Mouse (Mus musculus) kidney, embryonic 14.5 days (tissue): ENCODE measurements at regions not wholly inside any gene's neighbourhood (a gene's known extent, or its start where the extent isn't known, plus 50 kb on each side); places are given as distances from the start of the nearest gene placed in this dataset.
"Not testable (repeated sequence)": the region's sequence is repeated elsewhere in the genome, so short reads cannot be mapped to it uniquely, and the experiment has no call there.

Experiments
- ATAC-seq: fragments of 200-750 bp; cut with Nextera tagmentation; 2 replicates; pipeline ENCODE4 v1.8.0; 2017; ENCODE audit warnings: moderate number of reproducible peaks, mild to moderate bottlenecking, moderate TSS enrichment, moderate library complexity; ENCODE audit not compliant: low FRiP score, low TSS enrichment
- H3K27ac ChIP-seq: fragments of 300-500 bp; sonication (generic); 2 replicates; pipeline ENCODE4 v1.5.1; 2014; ENCODE audit warnings: low read depth, mild to moderate bottlenecking, low read length, moderate library complexity, mixed read lengths
- H3K27me3 ChIP-seq: fragments of 300-500 bp; sonication (generic); 2 replicates; pipeline ENCODE4 v1.6.1; 2014; ENCODE audit warnings: mild to moderate bottlenecking, low read length; ENCODE audit not compliant: control insufficient read depth, insufficient read depth
- H3K36me3 ChIP-seq: fragments of 300-500 bp; sonication (generic); 2 replicates; pipeline ENCODE4 v1.6.1; 2014; ENCODE audit warnings: low read length, mixed read lengths; ENCODE audit not compliant: control insufficient read depth, insufficient read depth
- H3K4me1 ChIP-seq: fragments of 300-500 bp; sonication (generic); 2 replicates; pipeline ENCODE4 v1.6.1; 2014; ENCODE audit warnings: low read length, mixed read lengths; ENCODE audit not compliant: control insufficient read depth, insufficient read depth
- H3K4me2 ChIP-seq: fragments of 300-500 bp; sonication (generic); replicated peaks from 2 replicates; pipeline ENCODE4 v1.6.1; 2014; ENCODE audit warnings: low read depth, mild to moderate bottlenecking, low read length
- H3K4me3 ChIP-seq: fragments of 300-500 bp; sonication (generic); 2 replicates; pipeline ENCODE4 v1.5.1; 2014; ENCODE audit warnings: mild to moderate bottlenecking, low read length
- H3K9ac ChIP-seq: fragments of 300-500 bp; sonication (generic); 2 replicates; pipeline ENCODE4 v1.6.1; 2014; ENCODE audit warnings: low read depth, mild to moderate bottlenecking, low read length, moderate library complexity
- H3K9me3 ChIP-seq: fragments of 300-500 bp; sonication (generic); 2 replicates; pipeline ENCODE4 v1.6.1; 2016; ENCODE audit warnings: low read length; ENCODE audit not compliant: control insufficient read depth
- WGBS: fragments of 180-500 bp; shearing (Covaris S2); extraction: QIAGEN DNeasy Blood & Tissue Kit; methylation state at CpG from one replicate; pipeline ENCODE4 v1.1.7; 2014; 5-methylcytosine and 5-hydroxymethylcytosine counted together

DNA sequence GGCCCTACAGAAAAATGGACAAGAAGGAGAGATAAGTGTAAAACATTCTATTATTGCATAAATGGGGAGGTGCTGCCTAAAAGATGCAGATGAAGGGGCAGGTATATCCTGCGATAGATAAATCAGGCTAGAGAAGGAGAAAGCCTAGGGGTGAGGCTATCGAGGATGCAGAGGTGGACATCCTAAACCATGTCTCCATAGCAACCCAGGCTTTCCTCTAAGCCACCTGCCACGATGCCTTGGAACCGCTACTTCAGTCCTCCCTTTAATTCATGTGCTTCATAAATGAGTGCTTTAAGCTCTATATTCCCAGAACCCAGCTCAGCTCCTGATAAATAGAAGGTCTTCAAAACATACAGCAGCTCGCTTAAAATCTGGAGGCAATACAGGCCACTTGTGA is 179.3 kb upstream of the Serp2 start:
- WGBS, result 86% methylated on average over 5 of the region's 5 CpGs
- Histone ChIP-seq H3K4me1 (no peaks in the 10 kb centered on the region), H3K4me2 (no peak overlapping the region), H3K9ac (no peak overlapping the region), H3K27me3 (no peaks in the 10 kb centered on the region), H3K27ac (no peak overlapping the region), H3K9me3 (no peaks in the 10 kb centered on the region), H3K4me3 (no peak overlapping the region), H3K36me3 (no peaks in the 10 kb centered on the region)
- no peak for ATAC-seq

DNA sequence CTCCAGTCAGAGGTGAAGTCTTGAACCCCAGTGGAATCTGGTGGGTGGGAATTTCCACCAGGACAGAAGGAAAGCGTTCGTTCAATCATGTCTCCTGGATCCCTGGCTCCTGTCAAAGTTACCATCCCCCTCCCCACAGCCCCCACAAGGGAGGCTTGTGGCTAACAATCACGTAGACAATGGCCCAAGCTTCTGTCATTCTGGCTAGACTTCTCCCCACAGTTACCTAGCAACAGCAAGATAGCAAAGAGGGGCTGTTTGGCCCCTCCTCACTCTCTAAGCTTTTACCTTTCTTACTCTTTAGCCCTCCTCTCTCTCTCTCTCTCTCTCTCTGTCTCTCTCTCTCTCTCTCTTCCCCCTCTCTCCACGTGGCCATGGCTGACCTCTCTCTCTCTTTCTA is 178.4 kb upstream of the Serp2 start:
- H3K4me2 ChIP-seq, result no peak overlapping the region
- H3K4me3 ChIP-seq, result no peak overlapping the region
- H3K27ac ChIP-seq, result no peak overlapping the region
- H3K27me3 ChIP-seq, result no peaks in the 10 kb centered on the region
- no peaks in the 10 kb centered on the region for H3K9me3 ChIP-seq
- 60% methylated on average over 4 of the region's 4 CpGs for WGBS
- no peaks in the 10 kb centered on the region for H3K36me3 ChIP-seq
- no peak overlapping the region for H3K9ac ChIP-seq
- H3K4me1 ChIP-seq, result no peaks in the 10 kb centered on the region
- no peak for ATAC-seq

DNA sequence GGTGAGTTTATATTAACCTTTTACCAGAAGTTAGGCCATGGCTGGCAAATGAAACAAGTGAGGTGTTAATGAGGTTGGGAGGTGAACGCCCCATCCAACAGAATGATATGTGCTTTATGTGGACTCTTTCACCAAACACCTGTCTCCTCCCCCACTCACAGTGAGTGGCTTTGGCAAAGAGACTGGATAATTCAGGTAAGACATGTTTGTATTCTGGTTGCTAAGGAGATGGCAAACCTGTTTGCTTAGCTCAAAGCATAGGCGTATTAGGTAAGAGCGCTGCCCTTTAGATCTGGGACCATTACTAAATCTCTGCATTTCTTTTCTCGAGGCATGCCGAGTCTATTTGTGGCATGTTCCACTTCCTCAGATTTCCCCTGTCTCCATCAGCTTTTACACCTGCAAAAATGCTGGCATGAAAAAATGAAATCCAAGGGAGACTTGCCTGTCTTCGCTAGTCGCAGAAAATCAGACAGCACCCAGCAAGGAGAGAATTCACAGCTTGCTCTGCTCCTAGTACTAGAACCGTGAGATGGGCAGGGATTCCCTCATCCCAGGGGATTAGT is 176.7 kb upstream of the Serp2 start:
- no peak overlapping the region for H3K9ac ChIP-seq
- H3K4me1 ChIP-seq, result no peaks in the 10 kb centered on the region
- H3K27ac ChIP-seq, result no peak overlapping the region
- H3K4me3 ChIP-seq, result no peak overlapping the region
- ATAC-seq, result no peak
- WGBS, result 84% methylated on average over 8 of the region's 8 CpGs
- no peak overlapping the region for H3K4me2 ChIP-seq
- no peaks in the 10 kb centered on the region for H3K27me3 ChIP-seq
- H3K36me3 ChIP-seq, result no peaks in the 10 kb centered on the region
- no peaks in the 10 kb centered on the region for H3K9me3 ChIP-seq

DNA sequence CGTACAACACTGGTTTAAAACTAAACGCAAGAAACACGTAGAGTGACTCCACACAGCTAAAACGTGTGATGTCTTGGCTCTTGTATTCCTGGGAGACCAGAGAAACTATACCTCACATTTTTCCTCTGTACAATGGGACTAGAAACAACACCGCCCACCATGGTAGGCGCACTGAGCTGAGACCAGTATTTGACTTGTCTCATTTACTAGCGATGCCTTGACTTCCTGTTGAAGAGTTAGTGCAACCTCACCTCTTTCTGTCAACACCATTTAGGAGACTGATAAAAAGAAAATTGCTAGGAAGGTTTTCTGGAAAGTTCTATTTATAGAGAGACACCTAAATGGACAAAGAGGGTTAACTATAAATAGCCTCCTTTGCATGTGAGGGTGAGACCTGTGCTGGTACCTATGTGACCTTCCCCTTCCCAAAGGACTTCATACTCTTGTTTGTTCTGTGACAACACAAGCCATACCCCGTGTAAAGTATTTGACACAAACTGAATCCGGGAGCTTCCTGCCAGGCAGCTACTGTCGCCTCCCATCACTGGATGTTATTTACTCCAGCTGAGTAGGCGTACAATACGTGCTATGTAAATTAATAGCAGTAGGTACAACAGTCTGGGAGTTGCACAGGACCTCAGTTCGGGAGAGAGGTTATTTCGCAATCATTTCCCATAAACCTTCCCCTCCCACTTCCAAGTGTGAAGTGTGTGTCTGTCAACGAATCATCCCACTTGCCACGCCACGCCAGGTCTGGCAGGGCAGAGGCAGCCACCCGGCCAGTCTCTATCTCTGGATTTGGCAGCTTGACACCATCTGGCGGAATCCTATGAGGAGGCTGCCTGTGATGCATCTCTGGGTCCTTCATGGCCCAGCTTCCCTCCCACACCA is 174.7 kb upstream of the Serp2 start:
- H3K36me3 ChIP-seq, result no peaks in the 10 kb centered on the region
- 74% methylated on average over 19 of the region's 19 CpGs for WGBS
- no peaks in the 10 kb centered on the region for H3K9me3 ChIP-seq
- H3K4me1 ChIP-seq, result no peaks in the 10 kb centered on the region
- ATAC-seq, result no peak
- no peaks in the 10 kb centered on the region for H3K27me3 ChIP-seq
- no peak overlapping the region for H3K27ac ChIP-seq
- H3K9ac ChIP-seq, result no peak overlapping the region
- H3K4me2 ChIP-seq, result no peak overlapping the region
- no peak overlapping the region for H3K4me3 ChIP-seq

DNA sequence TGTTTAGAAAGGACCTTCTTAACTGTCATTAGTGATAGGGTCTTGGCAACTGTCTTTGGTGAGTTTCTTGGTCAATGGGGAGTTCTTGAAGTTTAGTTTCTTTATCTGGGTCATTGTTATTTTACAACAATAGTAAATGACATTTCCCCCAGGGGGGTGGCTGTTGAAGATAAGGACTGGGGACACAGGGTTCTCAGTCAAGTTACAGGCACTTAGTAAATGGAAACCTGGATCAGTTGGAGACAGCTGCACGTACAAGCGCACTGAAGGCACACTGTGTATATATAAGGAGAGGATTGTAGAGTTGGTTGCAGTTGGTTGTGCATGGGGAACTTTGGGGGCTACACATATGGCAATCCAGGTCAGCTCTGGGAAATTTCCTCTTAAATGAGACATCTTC is 169.2 kb upstream of the Serp2 start:
- WGBS, result 93% methylated on average over 2 of the region's 2 CpGs
- Histone ChIP-seq H3K4me1 (0 out of 2 replicates have a peak, but pooled peaks cover 2% of the 10 kb centered on the region), H3K4me2 (no peak overlapping the region), H3K9me3 (no peaks in the 10 kb centered on the region), H3K27me3 (no peaks in the 10 kb centered on the region), H3K36me3 (no peaks in the 10 kb centered on the region), H3K9ac (no peak overlapping the region), H3K27ac (no peak overlapping the region), H3K4me3 (no peak overlapping the region)
- ATAC-seq, result no peak

DNA sequence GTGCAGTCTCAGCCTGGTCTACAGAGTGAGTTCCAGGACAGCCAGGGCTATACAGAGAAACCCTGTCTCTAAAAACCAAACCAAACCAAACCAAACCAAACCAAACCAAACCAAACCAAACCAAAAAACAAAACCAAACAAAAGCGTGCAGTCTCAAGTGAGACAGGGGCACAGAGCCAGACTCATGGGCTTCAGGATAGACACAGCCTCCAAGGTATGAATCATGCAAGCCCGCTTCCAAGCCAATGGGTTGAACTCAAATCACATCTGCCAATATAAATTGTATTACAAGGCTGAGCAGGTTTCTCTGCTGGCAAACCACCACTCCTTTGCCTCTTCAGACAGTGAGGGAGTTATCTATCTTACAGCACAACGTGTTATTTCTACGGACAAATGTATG is 168.5 kb upstream of the Serp2 start:
- H3K9me3 ChIP-seq, H3K36me3 ChIP-seq, H3K27ac ChIP-seq, ATAC-seq, H3K4me2 ChIP-seq, H3K4me3 ChIP-seq, H3K9ac ChIP-seq, H3K27me3 ChIP-seq, H3K4me1 ChIP-seq: not testable (repeated sequence)
- 93% methylated on average over 4 of the region's 4 CpGs for WGBS

DNA sequence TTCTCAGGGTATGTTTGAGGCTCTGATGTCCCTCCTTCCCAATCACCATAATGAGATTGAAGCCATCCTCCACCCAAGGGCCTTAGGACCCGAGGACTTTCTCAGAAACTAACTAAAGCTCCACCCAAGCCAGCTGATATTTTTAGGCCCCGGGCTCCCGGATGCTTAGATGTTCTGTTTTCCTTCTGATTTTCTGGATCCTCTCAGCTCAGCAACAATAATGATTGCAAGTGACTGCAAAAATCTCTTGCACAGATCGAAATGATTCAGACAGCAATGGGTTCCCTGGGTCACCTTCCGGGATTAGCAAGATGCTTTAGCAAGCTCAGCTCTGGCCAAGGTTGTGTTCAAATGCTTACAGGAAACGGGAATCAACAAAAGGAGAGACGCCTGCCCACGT is 168.1 kb upstream of the Serp2 start:
- H3K36me3 ChIP-seq, result no peaks in the 10 kb centered on the region
- H3K4me3 ChIP-seq, result no peak overlapping the region
- H3K9me3 ChIP-seq, result no peaks in the 10 kb centered on the region
- no peak for ATAC-seq
- WGBS, result 83% methylated on average over 8 of the region's 8 CpGs
- no peak overlapping the region for H3K9ac ChIP-seq
- H3K4me1 ChIP-seq, result 0 out of 2 replicates have a peak, but pooled peaks cover 2% of the 10 kb centered on the region
- no peak overlapping the region for H3K4me2 ChIP-seq
- H3K27ac ChIP-seq, result no peak overlapping the region
- H3K27me3 ChIP-seq, result no peaks in the 10 kb centered on the region

DNA sequence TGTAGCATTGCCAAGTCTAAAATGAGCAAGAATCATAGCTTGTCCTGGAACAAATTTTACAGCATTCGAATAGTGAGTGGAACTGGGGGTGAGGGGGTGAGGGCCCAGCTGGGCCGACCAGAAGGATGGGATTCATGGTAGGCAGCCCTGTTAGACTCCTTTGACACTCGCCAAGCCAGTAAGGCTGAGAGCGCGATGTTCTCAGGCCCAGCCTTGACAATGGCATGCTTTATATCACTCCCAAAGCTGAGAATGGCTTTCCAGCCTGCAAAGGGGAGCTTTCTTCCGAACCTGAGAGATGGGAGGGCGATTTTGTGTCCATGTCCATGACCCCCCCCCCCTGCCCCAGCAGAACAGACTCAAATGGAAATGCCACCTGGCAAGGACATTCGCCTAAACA is 167.7 kb upstream of the Serp2 start:
- H3K36me3 ChIP-seq, result no peaks in the 10 kb centered on the region
- 0 out of 2 replicates have a peak, but pooled peaks cover 2% of the 10 kb centered on the region for H3K4me1 ChIP-seq
- ATAC-seq, result no peak
- no peak overlapping the region for H3K9ac ChIP-seq
- no peaks in the 10 kb centered on the region for H3K9me3 ChIP-seq
- no peak overlapping the region for H3K27ac ChIP-seq
- H3K27me3 ChIP-seq, result no peaks in the 10 kb centered on the region
- no peak overlapping the region for H3K4me2 ChIP-seq
- 87% methylated on average over 8 of the region's 8 CpGs for WGBS
- H3K4me3 ChIP-seq, result no peak overlapping the region

DNA sequence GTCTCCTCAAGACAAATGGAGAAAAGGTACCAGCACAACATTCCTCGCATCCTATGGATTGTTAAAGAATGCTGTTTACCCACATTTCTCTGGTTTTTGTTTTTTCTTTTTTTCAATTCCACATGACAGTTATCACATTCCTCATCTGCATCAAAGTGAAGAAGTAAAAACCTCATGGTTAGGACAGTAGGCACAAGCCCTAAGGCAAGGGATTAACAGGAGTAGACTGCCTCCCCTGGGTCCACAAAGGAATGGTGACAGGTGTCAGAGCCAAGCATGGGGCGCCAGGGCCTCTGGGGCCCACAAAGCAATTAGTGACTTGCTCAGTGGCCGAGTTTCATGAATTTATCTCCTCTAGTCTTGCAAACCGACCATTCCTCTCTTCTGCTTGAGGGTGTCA is 166.9 kb upstream of the Serp2 start:
- 58% methylated on average over 4 of the region's 4 CpGs for WGBS
- ATAC-seq, result no peak
- Histone ChIP-seq H3K27me3 (no peaks in the 10 kb centered on the region), H3K9me3 (no peaks in the 10 kb centered on the region), H3K27ac (no peak overlapping the region), H3K4me3 (no peak overlapping the region), H3K4me1 (0 out of 2 replicates have a peak, but pooled peaks cover 2% of the 10 kb centered on the region), H3K36me3 (no peaks in the 10 kb centered on the region), H3K4me2 (no peak overlapping the region), H3K9ac (no peak overlapping the region)
